Mouse (Mus musculus): ENCODE measurements around the gene Homer2. TPM values are rescaled to one million over a fixed set of nuclear protein-coding genes. Genes with fewer than 3 reads are reported as not detected.

The Homer2 gene
- polyA plus RNA-seq, 1 experiment from 2014 or later: 8.6 TPM

GRCm38 (mm10) chr7:81572610-81573268 lies 134.6 kb downstream of the Homer2 start:
- WGBS (ENCODE audit: insufficient replicate concordance): 46% methylated on average over 6 of the region's 6 CpGs
- peak; percentile 15 for DNase-seq
- TF ChIP-seq CTCF (IDR thresholded peaks at IDR 0.05; ENCODE audit: low read depth): no peak
- TF ChIP-seq EP300 (IDR thresholded peaks at IDR 0.05; ENCODE audit: low read depth): no peak
- no peaks in the 10 kb centered on the region for H3K27me3 ChIP-seq (ENCODE audit: insufficient read depth, low read length)
- peaks cover 26% of the 10 kb centered on the region for H3K36me3 ChIP-seq (replicated peaks; ENCODE audit: insufficient read depth, low read length)
- H3K27ac ChIP-seq (ENCODE audit: low read depth): peak overlapping the region; percentile 98
- H3K4me2 ChIP-seq (ENCODE audit: low read depth, low read length): peak overlapping the region; percentile 72
- peak overlapping the region; percentile 85 for H3K4me3 ChIP-seq (ENCODE audit: low read depth, low read length)
- H3K4me1 ChIP-seq (ENCODE audit: insufficient read depth): peaks cover 18% of the 10 kb centered on the region
- ATAC-seq: no peak
- H3K9ac ChIP-seq (replicated peaks): peak overlapping the region; percentile 94
- no peaks in the 10 kb centered on the region for H3K9me3 ChIP-seq (ENCODE audit: low read length)

GRCm38 (mm10) chr7:81571941-81572441 lies 135.3 kb downstream of the Homer2 start:
- peak overlapping the region; percentile 72 for H3K4me2 ChIP-seq (ENCODE audit: low read depth, low read length)
- peak; percentile 12; the same call in 1 of the 2 replicates for ATAC-seq
- WGBS (ENCODE audit: insufficient replicate concordance): 7% methylated on average over 15 of the region's 15 CpGs
- peak overlapping the region; percentile 94 for H3K9ac ChIP-seq (replicated peaks)
- TF ChIP-seq EP300 (IDR thresholded peaks at IDR 0.05; ENCODE audit: low read depth) (no peak), CTCF (IDR thresholded peaks at IDR 0.05; ENCODE audit: low read depth) (no peak)
- H3K27me3 ChIP-seq (ENCODE audit: insufficient read depth, low read length): no peaks in the 10 kb centered on the region
- peak overlapping the region; percentile 98 for H3K27ac ChIP-seq (ENCODE audit: low read depth)
- peak; percentile 34 for DNase-seq
- H3K4me3 ChIP-seq (ENCODE audit: low read depth, low read length): peak overlapping the region; percentile 85
- peaks cover 17% of the 10 kb centered on the region for H3K4me1 ChIP-seq (ENCODE audit: insufficient read depth)
- no peaks in the 10 kb centered on the region for H3K9me3 ChIP-seq (ENCODE audit: low read length)
- peaks cover 23% of the 10 kb centered on the region for H3K36me3 ChIP-seq (replicated peaks; ENCODE audit: insufficient read depth, low read length)

- Histone ChIP-seq H3K27me3 (ENCODE audit: insufficient read depth, low read length) (no peaks in the 10 kb centered on the region), H3K9ac (replicated peaks) (peak within 1 kb of the TSS; percentile 94), H3K4me1 (ENCODE audit: insufficient read depth) (peaks cover 13% of the 10 kb centered on the region), H3K36me3 (replicated peaks; ENCODE audit: insufficient read depth, low read length) (peaks cover 20% of the 10 kb centered on the region), H3K4me2 (ENCODE audit: low read depth, low read length) (peak within 1 kb of the TSS; percentile 72), H3K9me3 (ENCODE audit: low read length) (no peaks in the 10 kb centered on the region), H3K27ac (ENCODE audit: low read depth) (peak within 1 kb of the TSS; percentile 98), H3K4me3 (ENCODE audit: low read depth, low read length) (peak within 1 kb of the TSS; percentile 85)
- TF ChIP-seq CTCF (IDR thresholded peaks at IDR 0.05; ENCODE audit: low read depth) (peak; percentile 44), EP300 (IDR thresholded peaks at IDR 0.05; ENCODE audit: low read depth) (no peak; the same call in 1 of the 2 replicates)
- WGBS (ENCODE audit: insufficient replicate concordance): under 1% methylated on average over 79 of the region's 96 CpGs
- DNase-seq (peak; percentile 93), ATAC-seq (peak; percentile 97)
Observed at GRCm38 (mm10) chr7:81571108-81571940, 136.0 kb downstream of the Homer2 start, which contains the start of gene Whamm. Gene Whamm, plus strand, starts transcription at chr7:81571266.

GRCm38 (mm10) chr7:81570752-81571107 lies 136.6 kb downstream of the Homer2 start:
- Histone ChIP-seq H3K4me1 (ENCODE audit: insufficient read depth) (peaks cover 13% of the 10 kb centered on the region), H3K9ac (replicated peaks) (no peak overlapping the region), H3K9me3 (ENCODE audit: low read length) (no peaks in the 10 kb centered on the region), H3K27me3 (ENCODE audit: insufficient read depth, low read length) (no peaks in the 10 kb centered on the region), H3K36me3 (replicated peaks; ENCODE audit: insufficient read depth, low read length) (peaks cover 14% of the 10 kb centered on the region), H3K4me2 (ENCODE audit: low read depth, low read length) (peak overlapping the region; percentile 72), H3K4me3 (ENCODE audit: low read depth, low read length) (peak overlapping the region; percentile 85), H3K27ac (ENCODE audit: low read depth) (0 out of 2 replicates have a peak overlapping the region, but pooled peaks have one; percentile 98)
- DNase-seq: no peak
- WGBS (ENCODE audit: insufficient replicate concordance): 6% methylated on average over 5 of the region's 5 CpGs
- no peak; the same call in 1 of the 2 replicates for ATAC-seq
- peak; percentile 25; the same call in 1 of the 2 replicates for TF ChIP-seq EP300 (IDR thresholded peaks at IDR 0.05; ENCODE audit: low read depth)
- TF ChIP-seq CTCF (IDR thresholded peaks at IDR 0.05; ENCODE audit: low read depth): peak; percentile 48

- DNase-seq: peak; percentile 9
- no peaks in the 10 kb centered on the region for H3K27me3 ChIP-seq (ENCODE audit: insufficient read depth, low read length)
- ATAC-seq: no peak
- 0 out of 2 replicates have a peak overlapping the region, but pooled peaks have one; percentile 98 for H3K27ac ChIP-seq (ENCODE audit: low read depth)
- peaks cover 10% of the 10 kb centered on the region for H3K36me3 ChIP-seq (replicated peaks; ENCODE audit: insufficient read depth, low read length)
- no peaks in the 10 kb centered on the region for H3K9me3 ChIP-seq (ENCODE audit: low read length)
- H3K4me1 ChIP-seq (ENCODE audit: insufficient read depth): peaks cover 13% of the 10 kb centered on the region
- no peak overlapping the region for H3K4me3 ChIP-seq (ENCODE audit: low read depth, low read length)
- no peak for TF ChIP-seq CTCF (IDR thresholded peaks at IDR 0.05; ENCODE audit: low read depth)
- TF ChIP-seq EP300 (IDR thresholded peaks at IDR 0.05; ENCODE audit: low read depth): no peak
- no peak overlapping the region for H3K4me2 ChIP-seq (ENCODE audit: low read depth, low read length)
- H3K9ac ChIP-seq (replicated peaks): no peak overlapping the region
- WGBS (ENCODE audit: insufficient replicate concordance): 95% methylated on average over 3 of the region's 3 CpGs
Observed at GRCm38 (mm10) chr7:81570271-81570670, 137.1 kb downstream of the Homer2 start.

GRCm38 (mm10) chr7:81569851-81570250 lies 137.5 kb downstream of the Homer2 start:
- Histone ChIP-seq H3K4me3 (ENCODE audit: low read depth, low read length) (no peak overlapping the region), H3K27me3 (ENCODE audit: insufficient read depth, low read length) (no peaks in the 10 kb centered on the region), H3K27ac (ENCODE audit: low read depth) (no peak overlapping the region), H3K4me2 (ENCODE audit: low read depth, low read length) (no peak overlapping the region), H3K9me3 (ENCODE audit: low read length) (no peaks in the 10 kb centered on the region), H3K9ac (replicated peaks) (no peak overlapping the region), H3K36me3 (replicated peaks; ENCODE audit: insufficient read depth, low read length) (peaks cover 6% of the 10 kb centered on the region), H3K4me1 (ENCODE audit: insufficient read depth) (peaks cover 13% of the 10 kb centered on the region)
- ATAC-seq: no peak
- 97% methylated on average over 1 of the region's 1 CpGs for WGBS (ENCODE audit: insufficient replicate concordance)
- TF ChIP-seq CTCF (IDR thresholded peaks at IDR 0.05; ENCODE audit: low read depth) (no peak), EP300 (IDR thresholded peaks at IDR 0.05; ENCODE audit: low read depth) (no peak)
- DNase-seq: no peak
